Mouse (Mus musculus): ENCODE measurements around the gene Gm37240. TPM values are rescaled to one million over a fixed set of nuclear protein-coding genes. Genes with fewer than 3 reads are reported as not detected.

Gene Gm37240
- polyA plus RNA-seq, 1 experiment from 2014 or later: 0.16 TPM

DNA sequence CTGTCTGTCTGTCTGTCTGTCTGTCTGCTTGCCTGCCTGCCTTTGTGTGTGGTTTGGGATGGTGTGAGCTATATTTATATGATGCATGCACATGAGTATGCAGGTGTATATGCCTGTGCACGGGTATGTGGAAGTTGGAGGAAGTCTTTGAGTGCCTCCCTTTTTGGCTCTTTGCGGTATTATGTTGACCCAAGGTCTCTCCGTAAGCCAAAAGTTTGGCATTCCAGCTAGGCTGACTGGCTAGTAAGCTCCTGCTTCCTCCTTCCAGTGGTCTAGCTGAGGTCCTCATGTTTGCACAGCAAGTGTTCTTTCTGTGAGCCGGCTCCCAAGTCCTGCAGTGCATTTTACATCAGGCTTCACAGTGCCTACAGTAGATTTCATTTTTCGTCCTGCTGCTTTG is 1047.8 kb downstream of the Gm37240 start:
- Histone ChIP-seq H3K4me1 (replicated peaks) (no peaks in the 10 kb centered on the region), H3K4me2 (replicated peaks) (no peak overlapping the region), H3K9ac (replicated peaks) (no peak overlapping the region), H3K27ac (no peak overlapping the region), H3K27me3 (no peaks in the 10 kb centered on the region), H3K4me3 (replicated peaks) (no peak overlapping the region), H3K36me3 (no peaks in the 10 kb centered on the region), H3K9me3 (no peaks in the 10 kb centered on the region)
- 90% methylated on average over 5 of the region's 5 CpGs for WGBS
- no peak for ATAC-seq

DNA sequence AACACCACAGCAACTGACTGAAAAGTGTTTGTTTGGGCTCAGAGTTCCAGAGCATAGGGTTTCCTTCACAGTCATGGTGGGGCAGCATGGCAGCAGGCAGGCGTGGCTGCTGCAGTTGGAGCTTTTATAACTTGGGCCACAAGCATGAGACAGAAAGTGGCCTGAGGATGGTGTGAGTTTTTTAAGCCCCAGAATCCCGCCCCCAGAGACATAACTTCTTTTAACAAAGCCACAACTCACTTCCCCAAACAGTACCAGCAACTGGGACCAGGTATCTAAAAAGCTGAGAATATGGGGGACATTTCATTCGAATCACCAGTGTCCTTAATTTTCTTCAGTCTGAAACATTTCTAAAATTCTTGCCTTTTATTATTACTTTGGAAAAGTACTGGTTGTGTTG is 1049.3 kb downstream of the Gm37240 start:
- 90% methylated on average over 3 of the region's 3 CpGs for WGBS
- no peaks in the 10 kb centered on the region for H3K36me3 ChIP-seq
- no peaks in the 10 kb centered on the region for H3K4me1 ChIP-seq (replicated peaks)
- no peak overlapping the region for H3K27ac ChIP-seq
- H3K27me3 ChIP-seq: no peaks in the 10 kb centered on the region
- no peak overlapping the region for H3K4me3 ChIP-seq (replicated peaks)
- no peak overlapping the region for H3K4me2 ChIP-seq (replicated peaks)
- H3K9ac ChIP-seq (replicated peaks): no peak overlapping the region
- H3K9me3 ChIP-seq: no peaks in the 10 kb centered on the region
- no peak for ATAC-seq

- no peak for ATAC-seq
- Histone ChIP-seq H3K4me2 (replicated peaks) (no peak overlapping the region), H3K27ac (no peak overlapping the region), H3K9me3 (no peaks in the 10 kb centered on the region), H3K4me3 (replicated peaks) (no peak overlapping the region), H3K4me1 (replicated peaks) (no peaks in the 10 kb centered on the region), H3K27me3 (no peaks in the 10 kb centered on the region), H3K36me3 (no peaks in the 10 kb centered on the region), H3K9ac (replicated peaks) (no peak overlapping the region)
- 80% methylated on average over 5 of the region's 5 CpGs for WGBS
These were observed 1051.3 kb downstream of the Gm37240 start for GRCm38 (mm10) chr3:84836029-84836428.

DNA sequence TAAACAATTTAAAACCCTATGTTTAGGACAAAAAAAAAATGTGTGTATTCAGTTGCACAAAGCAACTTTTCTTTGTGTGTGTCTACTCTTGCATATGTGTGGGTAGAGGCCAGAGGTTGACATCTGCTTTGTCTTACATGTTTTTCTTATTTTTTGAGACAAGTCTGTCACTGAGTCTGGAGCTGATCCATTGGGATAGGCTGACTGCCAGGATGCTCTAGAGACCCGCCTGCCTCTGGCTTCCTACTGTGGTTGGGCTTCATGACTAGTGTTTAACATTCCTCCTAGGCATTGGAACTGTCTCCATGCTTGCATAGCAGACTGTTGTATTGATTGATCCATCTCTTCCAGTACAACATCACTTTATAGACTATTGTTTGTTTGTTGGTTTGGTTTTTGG is 1058.0 kb downstream of the Gm37240 start:
- no peak overlapping the region for H3K9ac ChIP-seq (replicated peaks)
- no peak overlapping the region for H3K4me2 ChIP-seq (replicated peaks)
- no peaks in the 10 kb centered on the region for H3K27me3 ChIP-seq
- no peaks in the 10 kb centered on the region for H3K9me3 ChIP-seq
- H3K4me3 ChIP-seq (replicated peaks): no peak overlapping the region
- H3K36me3 ChIP-seq: no peaks in the 10 kb centered on the region
- no peak for ATAC-seq
- peaks cover 8% of the 10 kb centered on the region; the same call in 1 of the 2 replicates for H3K4me1 ChIP-seq (replicated peaks)
- no peak overlapping the region for H3K27ac ChIP-seq
- 95% methylated on average over 1 of the region's 1 CpGs for WGBS

GRCm38 (mm10) chr3:84827617-84828016 is 1059.7 kb downstream of the Gm37240 start:
- ATAC-seq: no peak
- H3K4me1 ChIP-seq (replicated peaks): peaks cover 8% of the 10 kb centered on the region; the same call in 1 of the 2 replicates

GRCm38 (mm10) chr3:84826938-84827337 is 1060.4 kb downstream of the Gm37240 start:
- H3K4me1 ChIP-seq (replicated peaks): peaks cover 8% of the 10 kb centered on the region; the same call in 1 of the 2 replicates
- no peaks in the 10 kb centered on the region for H3K27me3 ChIP-seq
- 66% methylated on average over 3 of the region's 3 CpGs for WGBS
- no peak overlapping the region for H3K9ac ChIP-seq (replicated peaks)
- H3K4me3 ChIP-seq (replicated peaks): no peak overlapping the region
- no peaks in the 10 kb centered on the region for H3K9me3 ChIP-seq
- no peak overlapping the region for H3K27ac ChIP-seq
- ATAC-seq: no peak
- H3K36me3 ChIP-seq: no peaks in the 10 kb centered on the region
- no peak overlapping the region for H3K4me2 ChIP-seq (replicated peaks)

More at GRCm38 (mm10) chr3:84827617-84828016, 1059.7 kb downstream of the Gm37240 start:
- no peak overlapping the region for H3K4me3 ChIP-seq (replicated peaks)
- no peaks in the 10 kb centered on the region for H3K36me3 ChIP-seq
- H3K9ac ChIP-seq (replicated peaks): no peak overlapping the region
- H3K4me2 ChIP-seq (replicated peaks): no peak overlapping the region
- WGBS: 97% methylated on average over 4 of the region's 4 CpGs
- H3K9me3 ChIP-seq: no peaks in the 10 kb centered on the region
- no peaks in the 10 kb centered on the region for H3K27me3 ChIP-seq
- no peak overlapping the region for H3K27ac ChIP-seq

DNA sequence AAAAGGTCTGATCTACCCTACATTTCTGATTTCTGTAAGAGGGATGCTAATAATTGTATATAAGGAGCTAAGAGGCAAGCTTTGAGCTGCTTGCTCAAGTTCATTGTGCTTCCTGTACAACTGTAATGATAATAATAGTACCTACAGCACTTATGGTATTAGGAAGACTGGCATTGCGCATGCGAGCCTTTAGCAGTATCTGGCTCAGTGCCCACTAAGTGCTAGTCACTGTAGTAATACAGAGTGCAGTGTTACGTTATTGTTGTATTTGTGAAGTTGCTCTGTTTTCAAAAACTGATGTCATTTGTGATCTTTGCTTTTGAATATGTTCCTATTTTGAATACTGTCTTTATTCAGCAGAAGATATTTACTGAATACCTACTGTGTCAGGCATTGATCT is 1060.9 kb downstream of the Gm37240 start:
- WGBS: 90% methylated on average over 3 of the region's 3 CpGs
- Histone ChIP-seq H3K4me2 (replicated peaks) (no peak overlapping the region), H3K4me1 (replicated peaks) (peaks cover 8% of the 10 kb centered on the region; the same call in 1 of the 2 replicates), H3K9me3 (no peaks in the 10 kb centered on the region), H3K27ac (no peak overlapping the region), H3K9ac (replicated peaks) (no peak overlapping the region), H3K27me3 (no peaks in the 10 kb centered on the region), H3K36me3 (no peaks in the 10 kb centered on the region), H3K4me3 (replicated peaks) (no peak overlapping the region)
- ATAC-seq: no peak

DNA sequence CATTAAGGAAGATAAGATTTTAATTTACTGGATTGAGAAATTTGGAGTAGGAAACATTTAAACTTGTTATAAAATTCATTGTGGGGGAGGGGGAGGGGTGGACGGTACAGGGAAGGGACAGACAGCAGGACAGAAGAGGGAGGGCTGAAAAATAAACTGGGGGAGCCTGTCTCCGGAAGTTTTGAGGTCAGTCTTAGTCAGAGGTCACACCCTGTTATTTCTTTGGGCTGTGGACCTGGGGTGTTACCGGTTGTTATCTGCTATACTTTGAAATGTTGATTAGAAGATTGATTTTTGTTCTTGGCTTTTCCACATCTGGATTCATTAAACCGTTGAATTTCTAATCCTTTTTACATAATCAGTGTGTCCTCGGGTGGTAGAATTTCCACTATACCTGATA is 1061.3 kb downstream of the Gm37240 start:
- H3K27me3 ChIP-seq: no peaks in the 10 kb centered on the region
- H3K9ac ChIP-seq (replicated peaks): no peak overlapping the region
- ATAC-seq: no peak
- no peak overlapping the region for H3K27ac ChIP-seq
- H3K4me1 ChIP-seq (replicated peaks): peaks cover 8% of the 10 kb centered on the region; the same call in 1 of the 2 replicates
- no peaks in the 10 kb centered on the region for H3K36me3 ChIP-seq
- H3K4me3 ChIP-seq (replicated peaks): no peak overlapping the region
- H3K9me3 ChIP-seq: no peaks in the 10 kb centered on the region
- 62% methylated on average over 5 of the region's 5 CpGs for WGBS
- no peak overlapping the region for H3K4me2 ChIP-seq (replicated peaks)

- Histone ChIP-seq H3K4me2 (replicated peaks) (no peak overlapping the region), H3K27ac (no peak overlapping the region), H3K9me3 (no peaks in the 10 kb centered on the region), H3K27me3 (no peaks in the 10 kb centered on the region), H3K4me1 (replicated peaks) (peaks cover 13% of the 10 kb centered on the region), H3K36me3 (no peaks in the 10 kb centered on the region), H3K4me3 (replicated peaks) (no peak overlapping the region), H3K9ac (replicated peaks) (no peak overlapping the region)
- 58% methylated on average over 2 of the region's 2 CpGs for WGBS
- ATAC-seq: no peak
These were observed 1066.6 kb downstream of the Gm37240 start for GRCm38 (mm10) chr3:84820654-84821201.

DNA sequence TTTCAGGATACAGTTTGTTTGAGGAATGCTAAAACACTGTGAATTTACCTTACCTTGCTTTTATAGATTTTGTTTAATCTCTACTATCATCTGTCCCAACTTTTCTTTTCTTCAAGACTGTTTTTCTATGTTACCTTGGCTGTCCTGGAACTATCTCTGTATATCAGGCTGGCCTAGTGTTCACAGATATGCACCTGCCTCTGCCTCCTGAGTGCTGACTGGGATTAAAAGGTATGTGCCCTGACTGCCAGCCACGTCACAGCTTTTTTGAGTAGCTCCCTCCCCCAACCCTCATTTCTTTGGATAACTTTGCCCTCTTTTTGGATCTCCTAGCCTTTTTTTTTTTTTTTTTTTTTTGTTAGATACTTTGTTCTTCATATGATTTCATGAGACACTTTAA is 1070.4 kb downstream of the Gm37240 start:
- Histone ChIP-seq H3K4me3 (replicated peaks) (no peak overlapping the region), H3K4me1 (replicated peaks) (peaks cover 32% of the 10 kb centered on the region), H3K27me3 (no peaks in the 10 kb centered on the region), H3K27ac (no peak overlapping the region), H3K36me3 (no peaks in the 10 kb centered on the region), H3K9ac (replicated peaks) (0 out of 2 replicates have a peak overlapping the region, but pooled peaks have one; percentile 14), H3K9me3 (no peaks in the 10 kb centered on the region), H3K4me2 (replicated peaks) (no peak overlapping the region)
- ATAC-seq: no peak
- 54% methylated on average over 1 of the region's 1 CpGs for WGBS

DNA sequence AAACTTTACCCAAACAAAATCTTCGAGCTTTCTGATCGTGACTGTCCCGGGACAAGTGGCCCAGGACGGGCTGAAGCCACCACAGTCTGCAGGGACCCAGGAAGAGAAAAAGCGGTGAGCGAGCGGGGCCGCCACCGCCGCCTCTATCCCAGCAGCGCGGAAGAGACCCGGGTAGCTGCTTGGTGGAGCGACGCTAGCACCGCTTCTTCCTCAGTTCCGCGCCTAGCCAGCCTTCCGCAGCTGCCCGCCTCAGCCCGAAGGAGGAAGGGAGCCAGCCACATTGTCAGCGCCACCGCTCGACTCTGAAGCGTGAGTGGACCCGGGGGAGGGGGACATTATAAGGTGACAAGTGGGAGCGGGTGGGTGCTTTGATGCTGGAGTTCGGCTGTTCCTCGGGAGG is 1071.9 kb downstream of the Gm37240 start:
- WGBS: under 1% methylated on average over 29 of the region's 29 CpGs
- H3K36me3 ChIP-seq: no peaks in the 10 kb centered on the region
- 0 out of 2 replicates have a peak, but pooled peaks have one; percentile 13 for ATAC-seq

GRCm38 (mm10) chr3:84814762-84815381 is 1072.4 kb downstream of the Gm37240 start, which contains the start of gene Fbxw7:
Gene Fbxw7 (plus strand): TSS chr3:84815268.
- Histone ChIP-seq H3K4me2 (replicated peaks) (peak within 1 kb of the TSS; percentile 100), H3K4me1 (replicated peaks) (peaks cover 32% of the 10 kb centered on the region), H3K9ac (replicated peaks) (peak within 1 kb of the TSS; percentile 92), H3K36me3 (no peaks in the 10 kb centered on the region), H3K4me3 (replicated peaks) (peak within 1 kb of the TSS; percentile 99), H3K9me3 (no peaks in the 10 kb centered on the region), H3K27me3 (no peaks in the 10 kb centered on the region), H3K27ac (peak within 1 kb of the TSS; percentile 96)
- no peak; the same call in 1 of the 2 replicates for ATAC-seq
- WGBS: 1% methylated on average over 47 of the region's 76 CpGs

More for the DNA sequence above, 1071.9 kb downstream of the Gm37240 start:
- Histone ChIP-seq H3K9me3 (no peaks in the 10 kb centered on the region), H3K4me2 (replicated peaks) (peak overlapping the region; percentile 100), H3K9ac (replicated peaks) (peak overlapping the region; percentile 92), H3K27ac (peak overlapping the region; percentile 96), H3K27me3 (no peaks in the 10 kb centered on the region), H3K4me3 (replicated peaks) (peak overlapping the region; percentile 99), H3K4me1 (replicated peaks) (peaks cover 32% of the 10 kb centered on the region)

All from midbrain, embryonic 13.5 days (tissue).